Mouse (Mus musculus) natural killer cell, adult 2 months (primary cell): ENCODE data around the gene Nup188.

Experiments
- DNase-seq, 2 experiments: peaks; one replicate each; pipeline ENCODE4 v3.0.0; 2022; ENCODE audit warnings: low spot score in 2 of 2

Gene Nup188

GRCm38 (mm10) chr2:30286192-30287026 lies at the start of gene Nup188, which contains the start of gene Dolk:
Gene Nup188, plus strand, starts transcription at chr2:30286397.
Gene Dolk, minus strand, starts transcription at chr2:30286334.
- DNase-seq, result peak; percentile 95 to 97

GRCm38 (mm10) chr2:30236426-30237198 lies 49.6 kb upstream of the Nup188 start:
- no peak for DNase-seq

- DNase-seq, result peak; percentile 100
These were observed 48.9 kb upstream of the Nup188 start, which contains the start of gene Lrrc8a for GRCm38 (mm10) chr2:30237199-30237880. Gene Lrrc8a, plus strand, starts transcription at chr2:30237715.

GRCm38 (mm10) chr2:30237881-30238280 lies 48.3 kb upstream of the Nup188 start:
- DNase-seq, result no peak

- DNase-seq, result no peak
These were observed 47.2 kb upstream of the Nup188 start for GRCm38 (mm10) chr2:30238906-30239465.

- DNase-seq, result no peak
These were observed 46.4 kb upstream of the Nup188 start for GRCm38 (mm10) chr2:30239777-30240176.

- DNase-seq, result no peak
These were observed 45.9 kb upstream of the Nup188 start, which contains the start of gene Gm28035 for GRCm38 (mm10) chr2:30240267-30240666. Gene Gm28035, plus strand, starts transcription at chr2:30240567.

- no peak for DNase-seq
These were observed 43.7 kb upstream of the Nup188 start for GRCm38 (mm10) chr2:30242509-30242908.

GRCm38 (mm10) chr2:30243391-30243790 lies 42.8 kb upstream of the Nup188 start:
- DNase-seq, result no peak

GRCm38 (mm10) chr2:30244595-30245178 lies 41.5 kb upstream of the Nup188 start:
- no peak for DNase-seq

- no peak for DNase-seq
These were observed 39.2 kb upstream of the Nup188 start for GRCm38 (mm10) chr2:30247036-30247435.

GRCm38 (mm10) chr2:30247681-30248080 lies 38.5 kb upstream of the Nup188 start:
- no peak for DNase-seq

- no peak for DNase-seq
These were observed 37.0 kb upstream of the Nup188 start for GRCm38 (mm10) chr2:30249182-30249581.

- DNase-seq, result no peak
These were observed 35.8 kb upstream of the Nup188 start for GRCm38 (mm10) chr2:30250166-30251128.

GRCm38 (mm10) chr2:30251417-30252104 lies 34.6 kb upstream of the Nup188 start:
- peak; percentile 67 to 71 for DNase-seq

GRCm38 (mm10) chr2:30252521-30252920 lies 33.7 kb upstream of the Nup188 start:
- DNase-seq, result no peak

- no peak for DNase-seq
These were observed 32.4 kb upstream of the Nup188 start for GRCm38 (mm10) chr2:30253809-30254208.

GRCm38 (mm10) chr2:30255631-30256395 lies 30.4 kb upstream of the Nup188 start:
- DNase-seq, result no peak
